Mouse (Mus musculus) lung, postnatal 0 days (tissue): Measurements from ENCODE around the gene Rhbdd3. TPM values are rescaled to one million over a fixed set of nuclear protein-coding genes. Genes with fewer than 3 reads are reported as not detected.
"Not testable (repeated sequence)": the region's sequence is repeated elsewhere in the genome, so short reads cannot be mapped to it uniquely, and the experiment has no call there.

Experiments used
- ATAC-seq: fragments of 200-750 bp; cut with Nextera tagmentation; 2 replicates; pipeline ENCODE4 v1.8.0; 2017; ENCODE audit warnings: moderate library complexity
- DNase-seq: peaks from one replicate; pipeline ENCODE4 v3.0.0-alpha.2; 2016; ENCODE audit warnings: low spot score
- H3K27ac ChIP-seq: fragments of 300-500 bp; sonication (generic); 2 replicates; pipeline ENCODE4 v1.5.1; 2014; ENCODE audit warnings: antibody characterized with exemption, mild to moderate bottlenecking, low read length, mixed read lengths
- H3K27me3 ChIP-seq: fragments of 300-500 bp; sonication (generic); replicated peaks from 2 replicates; pipeline ENCODE4 v1.6.1; 2014; ENCODE audit warnings: low read length, mixed read lengths; ENCODE audit not compliant: insufficient read depth
- H3K36me3 ChIP-seq: fragments of 300-500 bp; sonication (generic); 2 replicates; pipeline ENCODE4 v1.6.1; 2014; ENCODE audit warnings: low read length, mixed read lengths; ENCODE audit not compliant: insufficient read depth
- H3K4me1 ChIP-seq: fragments of 300-500 bp; sonication (generic); 2 replicates; pipeline ENCODE4 v1.6.1; 2014; ENCODE audit warnings: antibody characterized with exemption, low read depth, low read length, mixed read lengths; ENCODE audit not compliant: insufficient read depth
- H3K4me2 ChIP-seq: fragments of 300-500 bp; sonication (generic); replicated peaks from 2 replicates; pipeline ENCODE4 v1.6.1; 2014; ENCODE audit warnings: low read depth, mild to moderate bottlenecking, low read length, moderate library complexity, mixed read lengths
- H3K4me3 ChIP-seq: fragments of 300-500 bp; sonication (generic); 2 replicates; pipeline ENCODE4 v1.5.1; 2014; ENCODE audit warnings: low read depth, low read length
- H3K9ac ChIP-seq: fragments of 300-500 bp; sonication (generic); replicated peaks from 2 replicates; pipeline ENCODE4 v1.6.1; 2014; ENCODE audit warnings: low read depth, mild to moderate bottlenecking
- H3K9me3 ChIP-seq: fragments of 300-500 bp; sonication (generic); 2 replicates; pipeline ENCODE4 v1.6.1; 2016; ENCODE audit warnings: low read length, mixed read lengths
- CTCF ChIP-seq: IDR thresholded peaks from 2 replicates; pipeline ENCODE4 v1.5.1; 2016; ENCODE audit warnings: antibody characterized with exemption, mild to moderate bottlenecking
- EP300 ChIP-seq: IDR thresholded peaks from 2 replicates; pipeline ENCODE4 v1.6.1; 2016; ENCODE audit warnings: antibody characterized with exemption, mild to moderate bottlenecking, control low read depth
- WGBS: fragments of 180-500 bp; shearing (Covaris S2); extraction: QIAGEN DNeasy Blood & Tissue Kit; methylation state at CpG from one replicate; pipeline ENCODE4 v1.1.7; 2014; 5-methylcytosine and 5-hydroxymethylcytosine counted together
- polyA plus RNA-seq: library from polyadenylated mRNA; unstranded; fragments of >200 nt; fragmentation: Nextera tagmentation; extraction: Ambion mirVana; gene quantifications from 2 replicates; pipeline ENCODE4 v1.2.1, GENCODE M21; 2015

Gene Rhbdd3
- polyA plus RNA-seq, 1 experiment from 2014 or later: 19.4 TPM

GRCm38 (mm10) chr11:5074882-5075281 lies 23.8 kb upstream of the Rhbdd3 start:
- TF ChIP-seq CTCF: peak; percentile 66
- TF ChIP-seq EP300: no peak
- DNase-seq: peak; percentile 37
- H3K36me3 ChIP-seq: peaks cover 26% of the 10 kb centered on the region
- H3K4me3 ChIP-seq: no peak overlapping the region
- no peaks in the 10 kb centered on the region for H3K27me3 ChIP-seq
- 62% methylated on average over 4 of the region's 4 CpGs for WGBS
- no peak overlapping the region for H3K27ac ChIP-seq
- no peaks in the 10 kb centered on the region for H3K4me1 ChIP-seq
- no peak overlapping the region for H3K4me2 ChIP-seq
- no peak for ATAC-seq
- no peak overlapping the region for H3K9ac ChIP-seq
- H3K9me3 ChIP-seq: no peaks in the 10 kb centered on the region

GRCm38 (mm10) chr11:5075760-5076159 lies 23.0 kb upstream of the Rhbdd3 start:
- Histone ChIP-seq H3K4me2 (no peak overlapping the region), H3K27ac (no peak overlapping the region), H3K9me3 (no peaks in the 10 kb centered on the region), H3K4me3 (no peak overlapping the region), H3K4me1 (no peaks in the 10 kb centered on the region), H3K27me3 (no peaks in the 10 kb centered on the region), H3K9ac (no peak overlapping the region), H3K36me3 (peaks cover 30% of the 10 kb centered on the region)
- TF ChIP-seq EP300: no peak
- TF ChIP-seq CTCF: peak; percentile 31; the same call in 1 of the 2 replicates
- ATAC-seq (no peak), DNase-seq (no peak)

GRCm38 (mm10) chr11:5076843-5077242 lies 21.9 kb upstream of the Rhbdd3 start:
- not testable (repeated sequence) for H3K4me2 ChIP-seq, H3K4me3 ChIP-seq, DNase-seq, H3K27ac ChIP-seq, H3K9me3 ChIP-seq, H3K4me1 ChIP-seq, H3K27me3 ChIP-seq, H3K9ac ChIP-seq, ATAC-seq
- WGBS: 80% methylated on average over 3 of the region's 5 CpGs
- H3K36me3 ChIP-seq: peaks cover 29% of the 10 kb centered on the region

- H3K36me3 ChIP-seq: peaks cover 43% of the 10 kb centered on the region
- TF ChIP-seq EP300 (no peak), CTCF (no peak)
- no peak overlapping the region for H3K9ac ChIP-seq
- H3K27ac ChIP-seq: no peak overlapping the region
- ATAC-seq (no peak), DNase-seq (no peak)
- no peaks in the 10 kb centered on the region for H3K4me1 ChIP-seq
- H3K4me3 ChIP-seq: no peak overlapping the region
- no peaks in the 10 kb centered on the region for H3K27me3 ChIP-seq
- H3K9me3 ChIP-seq: no peaks in the 10 kb centered on the region
- WGBS: 94% methylated on average over 1 of the region's 1 CpGs
- H3K4me2 ChIP-seq: no peak overlapping the region
Observed at GRCm38 (mm10) chr11:5089147-5089546, 9.6 kb upstream of the Rhbdd3 start.

GRCm38 (mm10) chr11:5091706-5092105 lies 7.0 kb upstream of the Rhbdd3 start:
- ATAC-seq (0 out of 2 replicates have a peak, but pooled peaks have one; percentile 44), DNase-seq (peak; percentile 42)
- Histone ChIP-seq H3K4me3 (no peak overlapping the region), H3K9me3 (no peaks in the 10 kb centered on the region), H3K27ac (no peak overlapping the region), H3K27me3 (no peaks in the 10 kb centered on the region), H3K4me2 (no peak overlapping the region), H3K4me1 (no peaks in the 10 kb centered on the region), H3K36me3 (peaks cover 27% of the 10 kb centered on the region), H3K9ac (no peak overlapping the region)
- 36% methylated on average over 2 of the region's 2 CpGs for WGBS
- peak; percentile 65 for TF ChIP-seq CTCF
- no peak for TF ChIP-seq EP300

- DNase-seq (no peak), ATAC-seq (no peak)
- TF ChIP-seq EP300 (no peak), CTCF (no peak)
- 69% methylated on average over 5 of the region's 5 CpGs for WGBS
- H3K4me3 ChIP-seq: no peak overlapping the region
- H3K27me3 ChIP-seq: no peaks in the 10 kb centered on the region
- H3K36me3 ChIP-seq: peaks cover 9% of the 10 kb centered on the region
- H3K9me3 ChIP-seq: no peaks in the 10 kb centered on the region
- H3K27ac ChIP-seq: no peak overlapping the region
- no peaks in the 10 kb centered on the region for H3K4me1 ChIP-seq
- H3K9ac ChIP-seq: no peak overlapping the region
- H3K4me2 ChIP-seq: 0 out of 2 replicates have a peak overlapping the region, but pooled peaks have one; percentile 6
Observed at GRCm38 (mm10) chr11:5095877-5096276, 2.8 kb upstream of the Rhbdd3 start.

GRCm38 (mm10) chr11:5096480-5097020 lies 2.2 kb upstream of the Rhbdd3 start:
- 35% methylated on average over 8 of the region's 8 CpGs for WGBS
- DNase-seq: peak; percentile 45
- H3K9ac ChIP-seq: no peak overlapping the region

More at GRCm38 (mm10) chr11:5096480-5097020, 2.2 kb upstream of the Rhbdd3 start:
- no peaks in the 10 kb centered on the region for H3K4me1 ChIP-seq
- H3K9me3 ChIP-seq: no peaks in the 10 kb centered on the region
- H3K27me3 ChIP-seq: no peaks in the 10 kb centered on the region
- H3K4me3 ChIP-seq: no peak overlapping the region
- peaks cover 2% of the 10 kb centered on the region; the same call in 1 of the 2 replicates for H3K36me3 ChIP-seq
- peak overlapping the region; percentile 74 for H3K4me2 ChIP-seq
- TF ChIP-seq CTCF (no peak), EP300 (no peak)
- no peak for ATAC-seq
- no peak overlapping the region for H3K27ac ChIP-seq
